Mouse (Mus musculus) limb, embryonic 10.5 days (tissue): ENCODE results near the gene Pax1. TPM values are rescaled to one million over a fixed set of nuclear protein-coding genes. Genes with fewer than 3 reads are reported as not detected.

Experiments used
- DNase-seq: peaks from one replicate; pipeline ENCODE4 v3.0.0-alpha.2; 2017; ENCODE audit warnings: low spot score
- H3K27ac ChIP-seq: fragments of 300-500 bp; sonication (generic); 2 replicates; pipeline ENCODE4 v1.5.1; 2016; ENCODE audit warnings: mild to moderate bottlenecking
- H3K27me3 ChIP-seq: fragments of 300-500 bp; sonication (generic); 2 replicates; pipeline ENCODE4 v1.6.1; 2016; ENCODE audit warnings: low read depth, mild to moderate bottlenecking; ENCODE audit not compliant: poor library complexity, severe bottlenecking
- H3K36me3 ChIP-seq: fragments of 300-500 bp; sonication (generic); 2 replicates; pipeline ENCODE4 v1.6.1; 2016; ENCODE audit warnings: mild to moderate bottlenecking, moderate library complexity
- H3K4me1 ChIP-seq: fragments of 300-500 bp; sonication (generic); 2 replicates; pipeline ENCODE4 v1.6.1; 2016
- H3K4me3 ChIP-seq: fragments of 300-500 bp; sonication (generic); 2 replicates; pipeline ENCODE4 v1.5.1; 2016; ENCODE audit warnings: mild to moderate bottlenecking, moderate library complexity
- H3K9me3 ChIP-seq: fragments of 300-500 bp; sonication (generic); replicated peaks from 2 replicates; pipeline ENCODE4 v1.6.1; 2016; ENCODE audit warnings: mild to moderate bottlenecking
- WGBS: fragments of 180-500 bp; shearing (Covaris S2); methylation state at CpG from one replicate; pipeline ENCODE4 v1.1.7; 2016; 5-methylcytosine and 5-hydroxymethylcytosine counted together
- polyA plus RNA-seq: library from polyadenylated mRNA; unstranded; fragments of >200 nt; fragmentation: Nextera tagmentation; extraction: Ambion mirVana; gene quantifications from 2 replicates; pipeline ENCODE4 v1.2.1, GENCODE M21; 2016

Gene Pax1
- polyA plus RNA-seq = 2.5 and 10.8 TPM in 2 replicates

DNA sequence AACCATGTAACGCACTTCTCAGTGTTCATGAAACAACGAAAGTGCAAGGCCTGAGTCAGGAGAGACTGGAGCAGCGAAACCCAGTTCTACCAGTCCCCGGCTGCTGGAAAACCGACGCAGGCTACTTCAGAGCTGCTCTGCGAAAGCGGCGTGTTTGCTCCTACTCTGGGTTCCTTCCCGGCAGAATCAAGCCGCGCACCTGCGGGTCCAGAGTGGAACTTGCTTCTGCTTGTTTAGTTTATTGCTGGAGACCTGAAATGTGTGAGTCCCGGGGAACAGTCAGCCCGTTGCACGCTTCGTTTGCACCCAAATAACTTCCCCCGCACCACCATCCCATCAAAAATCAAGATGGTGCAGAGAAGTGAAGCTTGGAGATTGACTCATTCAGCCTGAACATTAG is at the start of gene Pax1:
Pax1 (plus strand) TSS at position 345 of the 400 bp plus-strand sequence.
- peaks cover 17% of the 10 kb centered on the region for H3K4me1 ChIP-seq
- no peaks in the 10 kb centered on the region for H3K9me3 ChIP-seq
- H3K27me3 ChIP-seq = peaks cover 100% of the 10 kb centered on the region
- no peaks in the 10 kb centered on the region for H3K36me3 ChIP-seq
- peak; percentile 67 for DNase-seq
- H3K4me3 ChIP-seq = peak within 1 kb of the TSS; percentile 35
- H3K27ac ChIP-seq = no peak within 1 kb of the TSS
- under 1% methylated on average over 18 of the region's 18 CpGs for WGBS

DNA sequence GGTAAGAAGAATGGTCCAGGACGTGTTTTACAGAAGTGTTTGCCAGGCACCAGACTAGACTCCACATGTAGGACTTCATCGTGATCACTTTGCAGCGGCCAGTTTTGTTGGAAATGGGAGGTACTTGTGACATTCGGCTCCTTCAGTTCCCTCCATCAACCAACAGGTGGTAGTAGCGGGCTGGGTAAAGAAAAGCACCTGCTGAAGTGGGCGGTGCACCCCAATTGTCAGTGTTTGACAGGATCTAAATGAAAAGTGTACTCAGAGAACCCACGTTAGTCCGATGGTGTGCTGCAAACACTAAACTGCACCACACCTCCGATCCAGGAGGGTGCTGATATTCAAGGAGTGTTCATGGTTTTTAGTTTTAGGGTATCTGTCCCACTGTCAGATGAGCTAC is 40.7 kb upstream of the Pax1 start:
- Histone ChIP-seq H3K4me1 (no peaks in the 10 kb centered on the region), H3K27me3 (peaks cover 21% of the 10 kb centered on the region), H3K4me3 (no peak overlapping the region), H3K36me3 (no peaks in the 10 kb centered on the region), H3K27ac (no peak overlapping the region), H3K9me3 (no peaks in the 10 kb centered on the region)
- peak; percentile 42 for DNase-seq
- 17% methylated on average over 9 of the region's 9 CpGs for WGBS

DNA sequence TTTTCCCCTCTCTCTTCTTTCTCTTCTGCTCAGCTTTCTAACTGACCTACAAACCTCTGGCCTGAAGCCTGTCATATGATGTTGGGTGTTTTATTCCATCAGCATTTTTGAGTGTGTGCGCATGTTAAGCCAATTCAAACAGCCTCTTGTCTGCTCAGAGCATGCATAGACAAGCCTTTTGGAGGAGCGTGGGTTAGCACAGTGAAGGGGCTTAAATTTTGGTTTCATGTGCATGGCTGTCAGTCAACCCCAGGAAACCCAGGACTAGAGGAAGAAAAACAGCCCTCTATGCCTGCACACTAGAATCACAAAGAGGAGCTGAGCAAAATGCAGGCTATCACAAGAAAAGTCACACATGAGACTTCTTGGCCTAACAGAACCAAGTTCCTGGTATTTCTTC is 36.5 kb upstream of the Pax1 start:
- no peak for DNase-seq
- 83% methylated on average over 2 of the region's 2 CpGs for WGBS
- Histone ChIP-seq H3K27me3 (peaks cover 15% of the 10 kb centered on the region), H3K4me3 (no peak overlapping the region), H3K9me3 (no peaks in the 10 kb centered on the region), H3K36me3 (no peaks in the 10 kb centered on the region), H3K4me1 (no peaks in the 10 kb centered on the region), H3K27ac (no peak overlapping the region)

DNA sequence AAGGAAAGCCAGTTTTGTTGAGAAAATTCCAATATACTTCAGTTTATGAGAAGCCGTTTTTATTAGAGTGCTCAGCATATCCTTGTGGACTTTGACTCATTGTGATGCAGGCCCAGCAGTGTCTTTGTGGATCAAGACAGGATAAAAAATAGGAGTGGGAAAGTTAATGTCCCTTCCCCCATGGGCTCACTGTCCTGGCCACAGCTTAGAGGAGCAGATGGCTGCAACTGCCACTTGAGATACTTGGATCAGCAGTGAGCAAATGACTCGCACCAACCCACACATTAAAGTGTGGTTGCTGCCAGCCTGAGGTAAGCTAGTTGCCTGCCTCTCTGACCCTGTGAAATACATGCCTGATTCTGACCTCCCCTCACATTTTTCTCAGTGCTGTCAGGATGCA is 29.0 kb upstream of the Pax1 start:
- no peak overlapping the region for H3K27ac ChIP-seq
- no peak overlapping the region for H3K4me3 ChIP-seq
- no peaks in the 10 kb centered on the region for H3K9me3 ChIP-seq
- no peaks in the 10 kb centered on the region for H3K27me3 ChIP-seq
- H3K36me3 ChIP-seq = no peaks in the 10 kb centered on the region
- 0 out of 2 replicates have a peak, but pooled peaks cover 2% of the 10 kb centered on the region for H3K4me1 ChIP-seq
- WGBS = 80% methylated on average over 2 of the region's 2 CpGs
- DNase-seq = no peak

DNA sequence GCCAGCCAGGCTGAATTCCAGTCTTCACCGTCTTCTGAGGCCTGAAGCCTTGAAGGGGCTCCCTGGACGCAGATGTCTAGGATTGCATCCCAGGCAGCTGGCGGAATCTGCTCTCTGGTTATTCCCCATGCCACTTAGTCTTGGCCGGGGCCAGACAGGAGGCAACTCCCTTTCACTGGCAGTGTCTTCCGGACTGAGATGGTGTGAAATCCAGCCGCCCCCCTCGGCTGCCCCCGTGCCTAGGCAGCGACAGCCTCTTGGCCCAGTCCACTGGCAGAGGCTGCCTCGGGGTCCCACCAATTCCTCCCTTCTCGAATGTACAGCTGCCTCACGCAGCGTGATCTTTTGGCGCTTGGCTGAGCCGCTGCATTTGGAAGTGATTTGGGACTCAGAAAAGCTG is 23.0 kb upstream of the Pax1 start:
- Histone ChIP-seq H3K27ac (no peak overlapping the region), H3K9me3 (no peaks in the 10 kb centered on the region), H3K36me3 (no peaks in the 10 kb centered on the region), H3K4me1 (peaks cover 11% of the 10 kb centered on the region; the same call in 1 of the 2 replicates), H3K27me3 (0 out of 2 replicates have a peak, but pooled peaks cover 4% of the 10 kb centered on the region), H3K4me3 (no peak overlapping the region)
- no peak for DNase-seq
- 64% methylated on average over 15 of the region's 15 CpGs for WGBS

DNA sequence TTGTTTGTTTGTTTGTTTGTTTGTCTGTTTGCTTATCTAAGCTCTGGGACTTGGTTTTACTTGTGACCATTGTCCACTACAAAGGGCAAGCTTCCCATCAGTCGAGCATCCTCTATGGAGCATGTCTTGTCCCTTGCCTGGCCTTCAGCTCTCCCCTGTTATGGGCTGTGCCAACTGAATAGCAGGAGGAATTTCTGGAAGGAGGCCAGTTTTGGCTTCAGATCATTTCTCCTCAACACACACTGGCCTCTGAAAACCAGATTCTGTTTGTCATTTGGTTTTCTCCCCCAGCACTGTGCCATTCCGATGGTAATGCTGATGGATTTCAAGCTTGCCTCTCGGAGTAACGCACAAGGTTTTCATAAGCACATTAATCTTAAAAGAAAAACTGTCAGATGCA is 21.9 kb upstream of the Pax1 start:
- H3K9me3 ChIP-seq = no peaks in the 10 kb centered on the region
- WGBS = 88% methylated on average over 4 of the region's 4 CpGs
- no peak overlapping the region for H3K4me3 ChIP-seq
- 0 out of 2 replicates have a peak, but pooled peaks cover 4% of the 10 kb centered on the region for H3K27me3 ChIP-seq
- H3K4me1 ChIP-seq = peaks cover 9% of the 10 kb centered on the region; the same call in 1 of the 2 replicates
- H3K36me3 ChIP-seq = no peaks in the 10 kb centered on the region
- H3K27ac ChIP-seq = no peak overlapping the region
- no peak for DNase-seq

DNA sequence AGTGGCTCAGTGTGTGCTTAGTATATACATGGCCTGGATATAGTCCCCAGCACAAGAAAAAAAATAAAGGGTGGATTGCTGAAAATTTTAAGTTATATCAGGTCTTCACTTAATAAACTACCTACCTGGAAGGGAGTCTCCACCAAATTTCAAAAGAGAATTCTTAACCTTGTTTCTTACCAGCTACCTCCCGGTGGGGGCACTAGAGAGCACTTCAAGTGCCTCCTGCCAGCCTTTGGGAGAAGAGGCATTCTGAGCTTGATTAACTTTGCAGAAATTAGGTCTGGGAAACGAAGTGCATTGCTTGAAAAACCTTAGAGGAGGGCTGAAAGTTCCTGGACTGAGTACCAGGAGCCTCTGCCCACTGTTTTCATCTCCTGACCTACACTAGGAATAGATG is 19.5 kb upstream of the Pax1 start:
- WGBS = 19% methylated on average over 2 of the region's 2 CpGs

DNA sequence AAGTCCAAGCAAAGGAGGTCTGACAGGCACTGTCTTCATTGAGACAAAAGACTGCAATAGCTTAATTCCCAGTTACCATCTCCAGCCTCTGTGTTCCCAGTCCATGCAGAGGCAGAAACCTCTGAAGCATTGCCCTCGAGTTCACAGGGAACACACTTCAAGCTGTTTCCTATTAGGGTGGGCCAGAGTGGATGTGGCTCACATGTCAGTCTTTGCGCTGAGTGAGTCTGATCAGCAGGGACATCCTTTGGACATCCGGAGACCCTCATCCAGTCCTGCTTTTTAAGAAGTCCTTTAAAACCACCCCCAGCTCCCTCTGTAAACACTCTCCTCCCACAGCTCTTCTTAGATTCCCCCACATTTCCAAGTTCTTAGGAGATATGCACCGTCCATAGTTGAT is 2.0 kb upstream of the Pax1 start:
- no peak overlapping the region for H3K27ac ChIP-seq
- DNase-seq = no peak
- H3K36me3 ChIP-seq = no peaks in the 10 kb centered on the region
- no peaks in the 10 kb centered on the region for H3K9me3 ChIP-seq
- peaks cover 100% of the 10 kb centered on the region for H3K27me3 ChIP-seq
- peaks cover 3% of the 10 kb centered on the region for H3K4me1 ChIP-seq
- WGBS = under 1% methylated on average over 4 of the region's 4 CpGs
- H3K4me3 ChIP-seq = no peak overlapping the region

More for the DNA sequence above, 19.5 kb upstream of the Pax1 start:
- no peaks in the 10 kb centered on the region for H3K36me3 ChIP-seq
- DNase-seq = no peak
- H3K9me3 ChIP-seq = no peaks in the 10 kb centered on the region
- no peak overlapping the region for H3K4me3 ChIP-seq
- 0 out of 2 replicates have a peak, but pooled peaks cover 4% of the 10 kb centered on the region for H3K27me3 ChIP-seq
- H3K27ac ChIP-seq = no peak overlapping the region
- H3K4me1 ChIP-seq = peaks cover 9% of the 10 kb centered on the region; the same call in 1 of the 2 replicates

DNA sequence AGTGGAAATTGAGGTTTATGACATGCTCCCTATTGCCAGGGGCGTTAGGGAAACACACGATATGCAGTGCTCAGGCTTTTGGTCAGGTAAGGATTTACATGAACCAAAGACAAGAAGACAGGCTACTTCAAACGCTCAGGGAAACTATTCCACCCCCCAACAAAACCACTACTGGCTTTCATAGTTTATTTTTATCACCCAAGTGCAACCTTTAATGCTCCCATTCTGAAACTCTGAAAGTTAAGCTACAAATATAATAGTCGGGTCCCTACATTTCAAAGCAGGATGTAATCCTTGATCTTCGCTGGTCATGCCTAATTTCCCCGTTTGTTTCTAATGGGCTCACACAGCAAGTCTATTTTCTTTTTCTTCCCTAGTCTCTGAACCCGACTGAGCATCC is 1.3 kb upstream of the Pax1 start:
- no peak overlapping the region for H3K27ac ChIP-seq
- H3K9me3 ChIP-seq = no peaks in the 10 kb centered on the region
- DNase-seq = no peak
- peaks cover 10% of the 10 kb centered on the region for H3K4me1 ChIP-seq
- H3K36me3 ChIP-seq = no peaks in the 10 kb centered on the region
- peaks cover 100% of the 10 kb centered on the region for H3K27me3 ChIP-seq
- WGBS = under 1% methylated on average over 7 of the region's 7 CpGs
- no peak overlapping the region for H3K4me3 ChIP-seq

DNA sequence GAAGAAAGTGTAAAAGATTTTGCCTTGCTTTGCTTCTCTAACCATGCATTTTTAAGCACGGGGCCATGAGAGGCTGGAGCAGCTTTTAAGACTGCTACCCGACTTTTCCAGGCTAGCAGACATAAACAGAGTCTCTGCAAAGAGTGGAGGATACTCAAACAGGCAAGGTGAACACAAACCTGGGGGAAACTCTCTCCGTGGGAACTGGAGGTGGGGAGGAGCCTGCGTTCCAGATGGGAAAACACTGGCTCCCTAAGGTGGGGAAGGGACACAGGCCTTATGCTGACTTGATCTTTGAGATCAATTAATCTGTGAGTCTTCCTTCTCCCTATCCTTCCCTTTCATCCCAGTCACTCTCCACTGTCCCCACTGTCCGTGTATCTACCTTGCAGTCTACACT is 869 bp upstream of the Pax1 start:
- peak; percentile 39 for DNase-seq
- under 1% methylated on average over 5 of the region's 5 CpGs for WGBS
- H3K36me3 ChIP-seq = no peaks in the 10 kb centered on the region
- no peak overlapping the region for H3K27ac ChIP-seq
- H3K27me3 ChIP-seq = peaks cover 100% of the 10 kb centered on the region
- peaks cover 15% of the 10 kb centered on the region for H3K4me1 ChIP-seq
- no peak overlapping the region for H3K4me3 ChIP-seq
- no peaks in the 10 kb centered on the region for H3K9me3 ChIP-seq

DNA sequence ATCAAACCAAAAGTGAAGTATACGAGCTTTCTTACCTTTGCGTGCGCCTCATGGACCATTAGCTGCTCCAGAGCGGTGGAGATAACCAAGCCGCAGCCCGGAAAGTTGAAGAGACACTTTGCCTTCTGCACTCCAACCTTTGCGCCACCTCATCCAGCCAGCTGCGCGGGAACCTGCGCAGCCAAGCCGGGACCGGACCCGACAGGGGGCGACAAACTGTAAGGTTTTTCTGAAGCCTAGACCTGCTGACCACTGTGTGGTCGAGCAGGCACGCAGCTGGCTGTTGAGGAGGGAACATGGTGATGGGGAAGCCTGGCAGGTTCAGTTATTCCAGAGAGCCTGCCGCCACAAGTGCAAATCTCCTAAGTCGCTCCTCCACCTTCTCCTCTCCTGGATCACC is 591 bp downstream of the Pax1 start:
- peaks cover 17% of the 10 kb centered on the region for H3K4me1 ChIP-seq
- peak; percentile 90 for DNase-seq
- peak overlapping the region; percentile 35 for H3K4me3 ChIP-seq
- peaks cover 100% of the 10 kb centered on the region for H3K27me3 ChIP-seq
- H3K27ac ChIP-seq = no peak overlapping the region
- WGBS = under 1% methylated on average over 18 of the region's 18 CpGs
- no peaks in the 10 kb centered on the region for H3K36me3 ChIP-seq
- no peaks in the 10 kb centered on the region for H3K9me3 ChIP-seq

DNA sequence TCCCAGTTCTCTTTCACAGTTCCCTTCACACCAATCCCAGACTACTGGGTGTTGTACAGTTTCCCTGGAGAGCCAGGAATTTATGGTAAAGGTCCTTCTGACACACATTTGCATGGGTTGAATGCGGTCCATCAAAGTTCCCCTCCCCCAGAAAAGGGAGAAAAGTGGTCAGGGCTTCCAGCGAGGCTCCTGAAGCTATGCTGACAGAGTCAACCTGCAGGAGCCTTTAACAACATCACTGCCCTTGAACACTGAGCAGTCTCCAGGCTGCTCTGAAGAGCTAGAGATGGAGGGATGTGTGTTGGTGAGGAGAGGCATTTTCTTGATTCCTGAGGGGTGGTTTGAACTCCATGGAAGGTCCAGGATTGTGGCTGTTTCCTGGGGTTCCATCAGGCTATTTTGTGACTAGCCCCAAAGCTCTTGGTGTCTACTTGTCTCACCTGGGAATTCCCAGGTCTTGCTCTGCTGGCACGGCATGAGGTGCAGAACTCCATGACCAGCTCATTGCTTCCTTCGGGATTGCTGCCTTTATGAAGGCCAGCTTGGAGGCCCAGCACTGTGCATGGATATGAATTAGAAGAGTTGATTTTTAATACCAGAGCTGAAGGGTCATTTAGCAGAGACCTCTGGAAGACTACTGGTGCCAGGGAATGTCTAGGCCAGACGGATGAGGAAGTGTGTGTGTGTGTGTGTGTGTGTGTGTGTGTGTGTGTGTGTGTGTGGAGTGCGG is 1.8 kb downstream of the Pax1 start:
- H3K36me3 ChIP-seq = no peaks in the 10 kb centered on the region
- 3% methylated on average over 6 of the region's 6 CpGs for WGBS
- no peaks in the 10 kb centered on the region for H3K9me3 ChIP-seq
- H3K27me3 ChIP-seq = peaks cover 100% of the 10 kb centered on the region
- no peak overlapping the region for H3K27ac ChIP-seq
- no peak overlapping the region for H3K4me3 ChIP-seq
- DNase-seq = peak; percentile 41
- H3K4me1 ChIP-seq = peaks cover 28% of the 10 kb centered on the region

DNA sequence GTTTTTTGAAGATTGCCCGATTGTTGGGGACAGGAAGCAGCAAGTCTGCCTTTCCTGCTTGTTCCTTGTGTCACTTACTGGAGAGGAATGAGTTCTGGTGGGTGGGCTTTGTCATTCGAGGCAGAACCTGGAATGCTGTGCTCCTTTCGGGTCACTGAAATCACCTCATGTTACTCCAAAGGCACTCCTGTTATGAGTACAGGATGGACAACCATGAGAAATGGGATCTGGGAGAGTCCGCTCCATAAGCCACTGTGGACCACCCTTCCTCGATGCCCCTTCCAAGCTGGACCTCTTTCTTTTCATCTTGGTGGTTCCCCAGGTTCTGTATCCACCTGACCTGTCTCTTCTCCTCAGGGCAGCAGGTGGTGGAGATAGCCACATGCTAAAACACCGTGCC is 2.5 kb downstream of the Pax1 start:
- H3K4me1 ChIP-seq = peaks cover 28% of the 10 kb centered on the region
- H3K27me3 ChIP-seq = peaks cover 95% of the 10 kb centered on the region
- no peak overlapping the region for H3K27ac ChIP-seq
- no peak overlapping the region for H3K4me3 ChIP-seq
- 7% methylated on average over 6 of the region's 6 CpGs for whole genome bisulfite sequencing
- no peak for DNase-seq
- no peaks in the 10 kb centered on the region for H3K9me3 ChIP-seq
- no peaks in the 10 kb centered on the region for H3K36me3 ChIP-seq
